Mouse (Mus musculus) forebrain, postnatal 0 days (tissue): ENCODE data around the gene Apmap. TPM values are rescaled to one million over a fixed set of nuclear protein-coding genes. Genes with fewer than 3 reads are reported as not detected.

Experiments
- ATAC-seq: fragments of 200-750 bp; cut with Nextera tagmentation; 2 replicates; pipeline ENCODE4 v1.8.0; 2017; ENCODE audit warnings: mild to moderate bottlenecking, moderate library complexity
- DNase-seq: peaks from one replicate; pipeline ENCODE4 v3.0.0-alpha.2; 2015
- H3K27ac ChIP-seq: fragments of 300-500 bp; sonication (generic); 2 replicates; pipeline ENCODE4 v1.5.1; 2014; ENCODE audit warnings: low read depth, mild to moderate bottlenecking, antibody characterized with exemption, low read length, moderate library complexity, mixed read lengths
- H3K27me3 ChIP-seq: fragments of 300-500 bp; sonication (generic); 2 replicates; pipeline ENCODE4 v1.6.1; 2014; ENCODE audit warnings: mild to moderate bottlenecking, low read length, mixed read lengths; ENCODE audit not compliant: insufficient read depth
- H3K36me3 ChIP-seq: fragments of 300-500 bp; sonication (generic); 2 replicates; pipeline ENCODE4 v1.6.1; 2014; ENCODE audit warnings: mild to moderate bottlenecking, moderate library complexity; ENCODE audit not compliant: insufficient read depth
- H3K4me1 ChIP-seq: fragments of 300-500 bp; sonication (generic); 2 replicates; pipeline ENCODE4 v1.6.1; 2014; ENCODE audit warnings: antibody characterized with exemption; ENCODE audit not compliant: insufficient read depth
- H3K4me2 ChIP-seq: fragments of 300-500 bp; sonication (generic); 2 replicates; pipeline ENCODE4 v1.6.1; 2014; ENCODE audit warnings: low read depth, mild to moderate bottlenecking, moderate library complexity
- H3K4me3 ChIP-seq: fragments of 300-500 bp; sonication (generic); 2 replicates; pipeline ENCODE4 v1.5.1; 2014; ENCODE audit warnings: low read depth, low read length, mixed read lengths
- H3K9ac ChIP-seq: fragments of 300-500 bp; sonication (generic); 2 replicates; pipeline ENCODE4 v1.6.1; 2014; ENCODE audit warnings: mild to moderate bottlenecking
- H3K9me3 ChIP-seq: fragments of 300-500 bp; sonication (generic); 2 replicates; pipeline ENCODE4 v1.6.1; 2016; ENCODE audit warnings: low read length
- CTCF ChIP-seq: sonication (generic); IDR thresholded peaks from 2 replicates; pipeline ENCODE4 v1.5.1; 2016; ENCODE audit warnings: antibody characterized with exemption, control low read depth, low read depth
- WGBS: fragments of 180-500 bp; shearing (Covaris S2); extraction: QIAGEN DNeasy Blood & Tissue Kit; methylation state at CpG from one replicate; pipeline ENCODE4 v1.1.7; 2014; 5-methylcytosine and 5-hydroxymethylcytosine counted together
- polyA plus RNA-seq: library from polyadenylated mRNA; unstranded; fragments of >200 nt; fragmentation: Nextera tagmentation; extraction: Ambion mirVana; gene quantifications from 2 replicates; pipeline ENCODE4 v1.2.1, GENCODE M21; 2015
- total RNA-seq: library from RNA; depleted of rRNA; stranded (reverse); fragments of >200 nt; gene quantifications from 2 replicates; pipeline ENCODE4 v1.2.3, GENCODE M21; 2014

The Apmap gene
- total and polyA plus RNA-seq, 2 experiments from 2014 or later = 43.0 to 53.5 TPM

GRCm38 (mm10) chr2:150650511-150651074 is 42.2 kb upstream of the Apmap start:
- Histone ChIP-seq H3K9me3 (no peaks in the 10 kb centered on the region), H3K4me2 (no peak overlapping the region), H3K27ac (no peak overlapping the region), H3K4me1 (peaks cover 3% of the 10 kb centered on the region; the same call in 1 of the 2 replicates), H3K36me3 (no peaks in the 10 kb centered on the region), H3K9ac (no peak overlapping the region), H3K27me3 (no peaks in the 10 kb centered on the region), H3K4me3 (no peak overlapping the region)
- ATAC-seq = no peak
- 21% methylated on average over 7 of the region's 7 CpGs for WGBS
- DNase-seq = no peak
- TF ChIP-seq CTCF = no peak

GRCm38 (mm10) chr2:150648300-150648895 is 40.0 kb upstream of the Apmap start:
- Histone ChIP-seq H3K27ac (0 out of 2 replicates have a peak overlapping the region, but pooled peaks have one; percentile 42), H3K4me1 (peaks cover 13% of the 10 kb centered on the region; the same call in 1 of the 2 replicates), H3K9ac (no peak overlapping the region), H3K27me3 (no peaks in the 10 kb centered on the region), H3K4me3 (no peak overlapping the region), H3K9me3 (no peaks in the 10 kb centered on the region), H3K4me2 (no peak overlapping the region), H3K36me3 (no peaks in the 10 kb centered on the region)
- TF ChIP-seq CTCF = no peak
- peak; percentile 25; the same call in 1 of the 2 replicates for ATAC-seq
- peak; percentile 74 for DNase-seq
- WGBS = 38% methylated on average over 13 of the region's 13 CpGs

- no peaks in the 10 kb centered on the region for H3K9me3 ChIP-seq
- H3K4me3 ChIP-seq = no peak overlapping the region
- H3K4me1 ChIP-seq = peaks cover 18% of the 10 kb centered on the region
- 0 out of 2 replicates have a peak overlapping the region, but pooled peaks have one; percentile 42 for H3K27ac ChIP-seq
- H3K36me3 ChIP-seq = no peaks in the 10 kb centered on the region
- TF ChIP-seq CTCF = no peak
- H3K27me3 ChIP-seq = no peaks in the 10 kb centered on the region
- WGBS = 30% methylated on average over 14 of the region's 14 CpGs
- ATAC-seq (no peak), DNase-seq (no peak)
- no peak overlapping the region for H3K9ac ChIP-seq
- no peak overlapping the region for H3K4me2 ChIP-seq
Measured at GRCm38 (mm10) chr2:150647681-150648299, 39.4 kb upstream of the Apmap start.

GRCm38 (mm10) chr2:150646411-150647121 is 38.2 kb upstream of the Apmap start:
- Histone ChIP-seq H3K4me1 (peaks cover 18% of the 10 kb centered on the region), H3K4me2 (no peak overlapping the region), H3K4me3 (no peak overlapping the region), H3K9me3 (no peaks in the 10 kb centered on the region), H3K9ac (no peak overlapping the region), H3K27me3 (no peaks in the 10 kb centered on the region), H3K27ac (no peak overlapping the region), H3K36me3 (no peaks in the 10 kb centered on the region)
- no peak for TF ChIP-seq CTCF
- ATAC-seq (no peak), DNase-seq (no peak)
- WGBS = 90% methylated on average over 8 of the region's 8 CpGs

GRCm38 (mm10) chr2:150645225-150645624 is 36.9 kb upstream of the Apmap start:
- peaks cover 18% of the 10 kb centered on the region for H3K4me1 ChIP-seq
- H3K9ac ChIP-seq = no peak overlapping the region
- TF ChIP-seq CTCF = no peak
- H3K27ac ChIP-seq = no peak overlapping the region
- no peaks in the 10 kb centered on the region for H3K27me3 ChIP-seq
- ATAC-seq (no peak), DNase-seq (no peak)
- H3K4me2 ChIP-seq = no peak overlapping the region
- no peak overlapping the region for H3K4me3 ChIP-seq
- whole genome bisulfite sequencing = 92% methylated on average over 4 of the region's 4 CpGs
- no peaks in the 10 kb centered on the region for H3K36me3 ChIP-seq
- H3K9me3 ChIP-seq = no peaks in the 10 kb centered on the region

GRCm38 (mm10) chr2:150643726-150644415 is 35.5 kb upstream of the Apmap start:
- Histone ChIP-seq H3K4me1 (peaks cover 15% of the 10 kb centered on the region), H3K9ac (peak overlapping the region; percentile 47; the same call in 1 of the 2 replicates), H3K4me2 (peak overlapping the region; percentile 35), H3K27me3 (no peaks in the 10 kb centered on the region), H3K27ac (peak overlapping the region; percentile 90), H3K36me3 (no peaks in the 10 kb centered on the region), H3K4me3 (0 out of 2 replicates have a peak overlapping the region, but pooled peaks have one; percentile 5), H3K9me3 (no peaks in the 10 kb centered on the region)
- DNase-seq (peak; percentile 88), ATAC-seq (peak; percentile 98)
- TF ChIP-seq CTCF = no peak
- WGBS = 14% methylated on average over 8 of the region's 8 CpGs
